Mouse (Mus musculus) gonadal fat pad, adult 2 months (tissue): Measurements from ENCODE around the gene 4930507D05Rik. TPM values are rescaled to one million over a fixed set of nuclear protein-coding genes. Genes with fewer than 3 reads are reported as not detected.
"Not testable (repeated sequence)": the region's sequence is repeated elsewhere in the genome, so short reads cannot be mapped to it uniquely, and the experiment has no call there.

Source experiments
- DNase-seq: peaks from one replicate; pipeline ENCODE4 v3.0.0-alpha.2; 2012; ENCODE audit warnings: low read depth
- polyA plus RNA-seq: library from polyadenylated mRNA; depleted of rRNA; stranded (reverse); fragments of >200 nt; gene quantifications from 2 replicates; pipeline ENCODE4 v1.2.3, GENCODE M21; 2012; rRNA removed

The 4930507D05Rik gene
- 0.36 and 0.44 TPM in 2 replicates for polyA plus RNA-seq

DNA sequence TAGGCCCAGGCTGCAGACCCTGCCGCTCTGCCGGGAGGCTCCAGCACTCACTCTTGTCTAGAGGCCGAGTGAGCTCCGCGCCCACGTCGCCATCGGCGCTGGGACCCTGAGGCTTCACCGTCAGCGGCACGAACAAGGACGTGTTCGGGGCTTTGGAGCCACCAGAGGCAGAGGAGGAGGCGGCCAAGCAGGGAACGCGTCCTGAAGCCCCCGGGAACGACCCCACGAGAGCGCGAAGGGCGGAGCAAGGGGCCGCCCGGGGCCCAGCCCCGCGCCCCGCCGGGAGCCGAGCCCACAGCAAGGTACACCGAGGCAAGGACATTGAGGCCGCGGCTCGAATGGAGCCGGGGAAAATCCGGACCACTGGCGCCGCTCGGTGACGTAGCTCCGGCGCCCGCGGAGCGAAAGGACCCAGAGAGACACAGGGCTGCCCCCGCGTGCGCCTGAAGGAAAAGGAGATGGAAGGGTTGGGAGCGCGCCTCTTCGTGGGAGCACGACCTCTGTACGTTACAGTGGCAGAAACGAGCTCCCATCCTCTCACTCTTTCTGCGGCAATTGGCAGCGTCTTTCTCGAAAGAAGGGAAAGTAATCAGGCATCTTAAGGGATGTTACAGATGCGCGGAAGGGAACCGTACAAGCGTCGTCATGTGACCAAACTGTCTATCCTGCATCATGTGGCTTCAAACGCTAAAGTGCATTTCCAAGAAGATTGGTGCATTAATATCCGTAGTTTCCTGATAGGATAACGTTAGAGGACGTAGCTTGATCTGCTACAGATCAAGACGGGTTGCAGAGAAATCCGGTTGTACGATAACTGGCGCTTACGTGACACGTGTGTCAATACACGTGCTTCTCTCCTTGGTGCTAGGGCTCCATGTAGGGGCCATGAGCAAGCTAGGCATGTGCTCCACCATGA is at the start of gene 4930507D05Rik, which contains the start of gene Supv3l1:
4930507D05Rik (plus strand) TSS at position 126 of the 916 bp plus-strand sequence.
Supv3l1 (minus strand) TSS at position 375 of the 916 bp plus-strand sequence.
- peak; percentile 80 for DNase-seq

DNA sequence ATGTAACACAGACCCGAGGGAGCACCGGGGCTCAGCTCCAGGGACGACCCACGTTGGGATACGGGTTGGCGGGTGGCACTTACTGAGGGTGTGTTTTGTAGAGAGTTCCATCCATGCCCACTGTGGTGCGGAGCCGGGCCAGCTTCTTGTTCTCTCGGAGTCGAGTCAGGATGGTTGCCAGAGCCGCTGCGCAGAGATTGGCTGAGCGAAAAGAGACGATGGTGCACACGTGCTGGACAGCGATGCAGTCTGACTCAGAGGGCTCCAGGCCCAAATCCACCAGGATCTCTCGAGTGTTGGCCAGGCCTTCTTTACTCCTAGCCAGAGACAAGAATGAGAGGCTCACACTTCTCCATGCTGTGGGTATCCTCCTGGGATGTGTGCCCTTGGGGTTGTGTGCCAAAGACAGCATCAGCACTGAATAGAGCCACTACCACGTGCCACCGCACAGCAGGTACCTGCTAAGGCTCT is 47.6 kb upstream of the 4930507D05Rik start:
- no peak for DNase-seq

DNA sequence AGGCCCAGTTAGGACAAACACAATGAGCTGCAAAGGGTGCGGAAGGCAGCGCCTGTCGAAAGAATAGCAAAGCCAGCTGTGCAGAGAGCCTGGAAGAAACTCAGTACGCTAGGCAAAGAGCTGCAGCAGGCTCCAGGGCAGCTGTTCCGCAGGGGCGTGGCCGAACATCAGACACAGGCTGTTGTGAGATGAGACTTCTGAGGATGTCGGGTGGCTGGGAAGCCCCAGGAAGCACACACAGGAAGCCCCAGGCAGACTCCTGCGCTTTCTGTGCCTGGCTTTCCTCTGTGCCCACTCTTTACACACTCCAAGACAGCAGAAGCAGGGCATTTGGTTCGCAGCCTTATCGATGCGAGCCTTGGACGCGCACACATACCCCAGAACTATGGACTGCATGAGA is 44.4 kb upstream of the 4930507D05Rik start:
- no peak for DNase-seq

DNA sequence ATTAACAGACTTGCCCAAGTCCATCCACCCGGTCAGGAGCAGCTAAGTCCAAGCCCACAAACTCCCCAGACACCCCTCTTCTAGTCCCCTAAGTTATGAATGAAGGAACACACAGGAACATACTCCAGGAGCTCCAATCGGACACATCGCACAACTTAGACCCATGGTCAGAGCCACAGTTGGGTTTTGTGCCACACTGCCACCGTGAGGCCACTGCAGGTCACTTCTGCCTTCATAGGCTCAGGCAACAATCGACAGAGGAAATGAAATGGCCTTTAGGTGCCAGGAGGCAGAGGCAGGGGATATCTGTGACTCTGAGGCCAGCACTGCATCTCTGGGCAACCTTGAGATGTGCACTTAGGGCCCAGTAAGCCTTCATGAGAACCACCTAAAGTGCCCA is 38.3 kb upstream of the 4930507D05Rik start:
- DNase-seq = no peak

DNA sequence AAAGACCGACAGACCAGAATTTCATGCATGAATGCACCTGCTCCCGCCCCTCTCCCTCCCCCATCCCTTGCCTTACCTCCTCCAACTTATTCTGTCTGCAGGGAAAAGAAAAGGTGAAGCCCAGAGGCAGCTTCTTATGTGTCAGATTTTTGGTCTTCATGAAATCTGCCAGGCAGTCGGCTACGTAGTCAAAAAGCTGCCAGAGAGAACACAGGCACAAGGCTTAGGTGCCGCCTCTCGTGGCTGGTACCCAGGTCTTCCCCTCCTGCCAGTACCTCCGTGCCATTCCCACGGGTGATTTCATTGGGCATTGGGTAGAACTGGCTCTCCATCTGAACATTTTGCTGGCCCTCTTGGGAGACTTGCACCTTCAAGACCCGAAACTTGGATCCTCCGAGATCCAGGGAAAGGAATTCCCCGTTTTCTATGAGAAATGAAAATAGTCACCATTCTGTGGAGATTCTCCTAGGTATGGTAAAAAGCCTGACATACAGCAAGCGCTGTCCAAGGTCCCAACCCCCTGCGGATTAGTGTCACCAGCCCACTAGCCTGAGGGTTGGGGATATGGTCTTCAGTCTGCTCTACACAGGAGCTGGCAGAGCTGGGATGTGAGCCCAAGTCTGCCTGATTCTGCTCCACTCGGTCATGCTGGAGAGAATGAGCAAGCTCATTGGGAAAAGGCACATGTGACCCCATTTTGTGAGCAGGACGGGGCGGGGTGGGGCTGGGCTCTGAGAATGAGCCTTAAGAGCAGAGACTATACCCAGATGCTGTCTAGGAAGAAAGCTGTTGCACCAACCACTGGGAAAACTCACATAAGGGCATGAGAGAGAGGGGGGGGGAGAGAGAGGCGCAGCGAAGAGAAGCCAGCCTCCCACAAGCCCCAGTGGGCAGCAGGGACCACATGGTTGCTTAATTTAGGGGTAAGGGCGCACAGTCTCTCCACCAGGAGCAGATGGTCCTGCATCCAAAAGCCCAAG is 37.6 kb upstream of the 4930507D05Rik start:
- DNase-seq = no peak

DNA sequence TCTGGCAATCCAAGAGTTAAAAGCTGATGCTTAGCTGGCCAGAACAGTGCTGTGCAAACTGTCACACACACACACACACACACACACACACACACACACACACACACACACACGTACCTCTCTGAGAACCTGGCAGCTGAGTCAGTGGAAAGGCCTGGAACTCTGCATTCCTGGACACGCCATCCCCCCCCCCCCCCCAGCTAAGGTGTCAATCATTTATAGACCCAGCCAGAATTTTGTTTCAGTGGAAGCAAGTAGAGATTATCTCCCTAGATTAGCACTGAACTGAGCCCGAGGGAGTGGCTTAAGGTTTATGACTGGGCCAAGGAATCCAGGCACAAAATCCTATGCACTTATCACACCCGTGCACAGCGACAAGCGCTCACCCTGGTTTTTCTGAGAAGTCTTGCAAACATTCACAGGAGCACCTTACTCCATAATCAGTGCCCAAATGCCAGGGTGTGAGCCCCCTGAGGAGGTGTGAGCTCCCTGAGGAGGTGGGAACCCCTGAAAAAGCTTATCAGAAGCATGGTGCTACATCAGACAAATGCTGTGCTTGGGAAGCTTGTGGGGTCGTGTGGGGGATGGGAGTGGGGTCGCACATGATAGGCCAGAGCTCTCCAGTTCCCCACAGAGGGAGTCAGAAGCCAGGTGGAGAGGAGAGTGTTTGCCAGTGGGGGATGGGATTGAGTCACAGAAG is 36.2 kb upstream of the 4930507D05Rik start:
- no peak for DNase-seq

DNA sequence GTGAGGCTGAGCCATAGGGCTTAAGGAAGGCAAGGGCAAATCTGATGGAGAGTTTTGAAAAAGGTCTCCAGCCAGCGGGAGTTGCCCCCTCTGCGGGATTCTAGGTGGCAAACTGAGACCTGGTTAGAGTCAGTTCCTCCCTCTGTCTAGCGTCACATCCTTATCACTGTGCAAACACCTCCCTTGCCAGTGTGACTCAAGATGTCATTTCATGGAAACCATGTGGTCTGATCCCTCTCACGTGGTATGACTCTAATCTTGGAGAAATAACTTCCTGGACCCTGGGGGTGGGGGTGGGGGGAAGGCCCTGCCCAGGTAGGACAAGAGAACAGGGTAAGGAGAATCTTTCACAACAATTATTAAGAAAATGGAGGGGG is 35.7 kb upstream of the 4930507D05Rik start:
- DNase-seq = no peak

DNA sequence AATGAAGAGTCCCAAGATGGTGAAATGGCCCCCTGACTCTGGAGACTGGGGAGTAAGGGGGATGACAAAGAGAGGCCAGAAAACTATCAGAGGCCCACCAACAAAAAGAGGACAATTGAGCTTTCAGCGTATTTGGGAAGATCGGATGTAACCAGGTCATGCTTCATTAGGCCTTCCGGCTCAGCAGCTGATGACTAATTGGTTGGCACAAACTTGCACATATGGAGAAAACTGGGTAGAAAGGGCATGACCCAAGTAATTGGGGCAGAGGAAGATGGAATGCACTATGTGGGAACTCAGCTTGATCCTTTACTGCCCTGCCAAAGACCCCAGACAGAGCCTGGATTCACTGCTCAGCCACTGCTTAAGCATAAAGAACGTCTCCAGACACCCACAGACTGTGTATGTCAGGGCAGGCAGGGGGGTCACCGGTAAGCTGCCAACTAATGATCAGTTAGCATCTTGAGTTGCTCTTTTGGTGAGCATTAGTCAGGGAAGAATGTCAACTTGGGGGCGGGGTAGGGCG is 30.4 kb upstream of the 4930507D05Rik start:
- DNase-seq = no peak

DNA sequence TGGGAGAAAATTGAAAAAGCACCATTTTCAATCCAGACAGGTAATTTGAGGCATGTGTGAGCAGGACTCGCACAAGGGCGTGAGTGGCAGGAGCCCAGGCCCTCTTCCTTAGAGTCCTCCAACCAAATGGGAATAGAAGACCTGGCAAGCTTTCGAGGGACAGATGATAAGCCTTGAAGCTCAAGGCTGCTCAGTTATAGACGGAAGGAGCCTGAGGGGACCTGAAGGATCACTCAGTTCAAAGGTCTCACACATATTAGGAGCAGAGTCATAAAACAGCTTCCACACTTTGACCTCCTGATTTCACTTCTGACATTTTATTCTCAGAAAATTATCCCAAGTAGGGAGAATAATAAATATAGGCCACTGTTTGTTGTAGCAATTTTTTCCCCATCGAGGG is 29.9 kb upstream of the 4930507D05Rik start:
- DNase-seq = no peak

DNA sequence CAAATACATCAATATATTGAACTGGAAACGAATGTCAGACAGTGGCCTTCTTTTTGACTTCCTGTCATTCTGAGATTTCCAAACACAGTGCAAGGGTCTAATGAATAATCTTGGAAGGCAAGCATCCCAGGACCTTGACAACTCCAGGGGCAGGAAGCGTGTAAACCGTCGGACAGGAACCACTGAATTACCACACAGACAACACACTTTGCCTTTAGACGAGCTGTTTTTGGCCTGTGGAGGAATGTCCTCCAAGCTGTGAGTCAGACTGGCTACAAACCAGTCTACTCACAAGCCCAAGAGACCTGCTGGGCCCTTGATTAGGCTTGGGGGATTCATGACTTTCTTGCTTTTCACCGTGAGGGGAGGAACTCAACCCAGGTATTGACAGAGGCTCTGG is 28.9 kb upstream of the 4930507D05Rik start:
- no peak for DNase-seq

DNA sequence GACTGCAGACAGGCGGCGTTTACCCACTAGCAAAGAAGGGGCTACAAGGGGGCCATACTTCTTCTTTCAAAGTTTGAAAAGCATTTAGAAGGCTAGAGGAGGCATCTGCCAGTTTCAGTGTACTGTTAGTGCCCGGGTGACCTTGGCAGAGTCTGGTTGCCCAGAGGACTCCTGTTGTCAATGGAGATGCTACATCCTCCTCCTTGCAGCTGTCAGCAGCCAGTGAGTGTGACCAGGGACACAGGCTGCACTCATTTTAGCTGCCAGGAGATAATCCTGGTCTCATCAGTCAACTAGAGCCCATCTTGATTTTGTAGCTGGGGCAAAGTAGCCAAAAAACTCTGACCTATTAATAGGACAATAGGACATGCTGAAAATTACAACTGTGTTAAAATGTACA is 28.2 kb upstream of the 4930507D05Rik start:
- no peak for DNase-seq

DNA sequence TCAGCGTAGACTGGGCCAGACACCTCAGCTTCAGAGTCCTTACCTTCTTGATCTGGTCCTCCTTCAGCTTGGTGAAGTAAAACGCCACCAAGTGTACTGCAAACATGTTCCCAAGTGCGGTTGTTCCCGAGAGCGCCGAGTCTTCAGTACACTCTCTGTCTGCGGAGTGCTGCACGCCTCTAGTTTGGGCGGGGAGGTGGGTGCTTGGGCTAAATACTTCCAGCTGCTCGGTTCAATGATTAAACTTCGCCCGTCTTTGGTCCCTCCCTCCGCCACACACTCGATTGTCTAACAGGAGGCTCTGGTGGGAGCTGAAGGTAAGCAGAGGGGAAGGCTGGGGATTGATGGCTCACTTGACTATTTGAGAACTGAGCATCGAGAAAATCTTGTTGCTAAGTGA is 27.0 kb upstream of the 4930507D05Rik start, which contains the start of gene Hkdc1:
Hkdc1 (minus strand) TSS at position 237 of the 400 bp plus-strand sequence.
- DNase-seq = no peak

DNA sequence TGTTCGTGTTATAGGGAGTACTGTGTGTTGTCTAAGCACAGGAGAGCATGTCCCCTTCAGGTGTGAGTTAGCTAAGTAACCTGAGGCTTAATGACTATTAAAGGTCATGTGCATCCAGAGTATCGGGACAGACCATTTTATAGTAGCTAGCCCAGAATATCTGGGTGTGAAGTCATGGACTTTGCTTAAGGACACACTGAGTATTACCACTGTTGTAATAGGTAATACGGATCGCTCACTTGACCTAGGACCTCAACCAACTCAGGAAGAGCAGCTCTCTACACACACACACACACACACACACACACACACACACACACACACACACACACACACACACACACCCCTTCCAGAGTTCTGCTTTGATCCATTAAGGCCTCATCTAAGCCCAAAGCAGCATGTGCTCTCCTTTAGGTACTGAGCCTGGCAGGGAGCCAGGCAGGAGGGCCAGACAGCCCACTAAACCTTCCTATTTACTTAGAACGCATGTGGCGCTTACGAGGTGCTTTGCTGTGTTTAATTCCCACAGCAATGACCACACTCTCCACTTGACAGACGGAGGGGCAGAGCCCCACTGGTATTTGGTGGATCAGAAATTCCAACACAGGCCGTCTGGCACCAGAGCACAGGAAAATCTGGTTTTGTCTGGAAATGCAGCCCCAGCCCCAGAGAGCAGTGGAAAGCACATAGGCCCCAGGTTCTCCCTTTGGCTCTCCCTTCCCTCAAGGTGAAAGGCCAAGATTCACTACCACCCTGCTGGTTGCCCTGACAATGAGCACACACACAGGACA is 24.0 kb upstream of the 4930507D05Rik start:
- no peak for DNase-seq

DNA sequence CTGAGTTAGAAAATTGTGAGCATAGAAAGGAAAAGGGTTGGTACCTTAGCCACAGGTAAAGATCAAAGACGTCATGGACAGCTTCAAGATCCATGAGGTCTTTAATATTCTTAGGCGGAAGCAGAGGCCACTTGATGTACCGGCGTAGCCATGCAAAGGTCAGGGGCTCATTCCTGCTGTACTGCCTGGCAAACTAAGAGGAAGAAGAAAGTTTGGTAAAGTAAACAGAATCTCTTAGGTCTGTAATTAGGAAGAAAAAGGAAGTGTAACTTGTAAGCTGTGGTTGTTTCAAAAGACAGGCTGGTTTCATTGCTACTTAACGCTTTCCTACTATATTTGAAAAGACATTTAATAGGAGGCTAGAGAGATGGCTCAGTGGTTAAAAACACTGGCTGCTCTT is 18.9 kb upstream of the 4930507D05Rik start:
- DNase-seq = no peak

DNA sequence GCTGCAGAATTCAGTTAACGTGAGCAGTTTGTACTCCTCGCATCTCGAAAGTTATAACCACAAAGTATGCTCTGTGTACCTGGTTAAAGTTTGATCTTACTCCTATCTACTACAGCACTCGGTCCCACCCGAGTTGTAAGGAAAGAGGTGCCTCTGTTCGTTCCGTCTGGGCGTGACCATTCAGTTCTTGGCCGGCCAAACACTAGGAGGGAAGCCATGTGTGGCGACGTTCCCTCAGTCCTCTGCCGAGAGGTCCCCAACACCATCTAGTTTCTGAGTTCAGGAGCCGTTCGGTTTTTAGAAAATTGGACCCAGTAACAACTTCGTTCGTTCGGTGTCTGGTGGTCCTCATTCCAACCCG is 971 bp downstream of the 4930507D05Rik start:
- DNase-seq = no peak

DNA sequence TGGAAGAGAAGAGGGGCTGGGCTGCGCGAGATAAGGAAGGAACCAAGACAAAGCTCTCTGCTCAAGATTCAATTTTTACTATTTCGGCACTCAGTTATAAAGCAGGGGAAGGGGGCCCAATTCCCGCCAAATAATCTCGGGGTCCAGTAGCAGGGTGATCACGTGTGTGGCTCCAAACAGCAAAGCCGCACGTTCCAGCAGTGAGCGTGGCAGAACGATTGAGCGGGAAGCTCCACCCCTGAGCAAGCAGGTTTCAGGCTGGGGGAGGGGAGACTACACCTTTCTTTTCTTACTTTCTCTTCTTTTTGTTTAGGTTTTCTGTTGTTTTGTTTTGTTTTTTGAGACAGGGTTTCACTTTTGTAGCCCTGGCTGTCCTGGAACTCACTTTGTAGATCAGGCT is 2.7 kb downstream of the 4930507D05Rik start:
- not testable (repeated sequence) for DNase-seq

DNA sequence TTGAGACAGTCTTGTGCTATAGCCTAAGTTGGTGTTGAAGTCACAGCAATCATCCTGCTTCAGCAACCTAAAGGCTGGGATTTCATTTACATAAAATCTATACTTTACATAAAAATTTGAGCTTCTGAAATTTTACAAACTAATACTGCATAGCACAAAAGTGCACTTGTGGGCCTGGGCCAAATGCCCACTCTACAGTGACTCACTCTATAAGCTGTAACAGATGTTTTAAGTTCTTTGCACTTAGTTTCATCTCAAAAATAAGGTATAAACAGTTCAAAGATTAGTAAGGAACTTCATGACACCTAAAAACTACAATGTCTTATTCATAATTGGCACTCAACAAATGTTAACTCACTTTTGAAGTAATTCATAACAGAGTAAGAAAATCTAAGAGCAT is 12.0 kb downstream of the 4930507D05Rik start:
- DNase-seq = no peak

DNA sequence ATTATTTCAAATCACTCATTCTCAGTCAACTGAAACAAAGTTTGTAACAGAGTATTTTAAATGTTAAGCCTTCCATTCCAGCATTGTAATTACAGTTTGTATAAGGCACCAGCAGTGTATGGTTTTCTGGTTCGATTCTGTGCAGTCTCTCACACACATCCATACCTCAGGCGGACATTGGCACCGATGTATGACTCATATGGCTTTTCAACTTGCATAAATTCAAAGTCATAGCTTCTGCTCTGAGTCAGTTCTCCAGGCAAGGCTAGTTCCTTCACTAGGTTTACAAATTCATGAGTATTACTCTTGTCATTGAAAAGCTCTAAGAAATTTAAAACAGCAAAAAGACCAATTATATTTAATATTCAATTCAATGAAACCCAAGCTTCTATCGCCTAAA is 20.4 kb downstream of the 4930507D05Rik start:
- DNase-seq = no peak

DNA sequence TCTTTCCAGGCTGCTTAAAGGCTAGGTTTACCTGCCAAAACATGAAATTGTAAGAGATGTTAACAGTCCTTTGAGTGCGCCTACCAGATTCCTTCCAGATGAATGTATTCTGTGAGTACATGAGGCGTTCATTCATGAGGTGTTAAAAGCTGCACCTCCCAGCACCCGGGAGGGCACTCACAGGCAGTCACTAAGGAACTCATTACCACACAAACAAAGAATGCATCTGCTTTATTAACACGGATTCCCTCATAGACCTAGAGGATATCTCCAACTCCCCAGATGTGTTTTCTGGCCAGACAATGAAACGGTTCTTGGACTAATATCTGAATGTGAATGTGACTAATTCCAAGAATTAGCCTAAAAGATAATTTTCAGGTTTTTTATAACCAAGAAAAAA is 21.8 kb downstream of the 4930507D05Rik start:
- DNase-seq = no peak

DNA sequence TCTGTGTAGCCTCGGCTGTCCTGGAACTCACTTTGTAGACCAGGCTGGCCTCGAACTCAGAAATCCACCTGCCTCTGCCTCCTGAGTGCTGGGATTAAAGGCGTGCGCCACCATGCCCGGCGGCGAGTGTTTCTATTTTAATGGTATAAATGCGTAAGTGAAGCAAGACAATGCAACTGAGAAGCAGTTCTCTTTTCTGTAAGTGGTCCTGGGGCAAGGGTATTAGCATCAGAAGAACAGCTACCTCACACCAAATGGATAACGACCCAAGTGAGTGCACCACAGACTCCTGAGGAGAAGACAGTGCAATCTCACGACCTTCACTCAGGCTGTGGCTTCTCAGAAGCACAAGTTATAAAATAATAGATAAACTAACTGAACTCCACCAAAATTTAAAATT is 25.7 kb downstream of the 4930507D05Rik start:
- no peak for DNase-seq

DNA sequence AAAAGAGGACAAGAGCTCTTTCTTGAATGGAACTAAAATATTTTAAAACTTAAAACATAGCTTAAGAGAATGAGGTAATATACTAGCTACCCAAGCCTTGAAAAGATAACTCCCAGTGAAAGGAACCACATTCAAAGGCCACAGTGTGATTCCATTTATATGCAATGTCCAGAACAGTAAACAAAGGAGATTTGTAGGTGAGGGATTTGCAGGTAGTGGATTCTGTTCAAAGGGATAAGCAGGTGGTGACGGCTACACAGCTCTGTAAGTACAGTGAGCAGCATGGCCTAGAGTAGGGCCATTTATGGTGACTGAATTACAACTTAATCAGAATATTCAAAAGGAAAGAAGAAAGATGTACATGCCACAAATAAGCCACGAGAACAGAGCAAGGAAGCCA is 27.7 kb downstream of the 4930507D05Rik start:
- no peak for DNase-seq
